Mouse (Mus musculus): ENCODE results near the gene Zmiz1. TPM values are rescaled to one million over a fixed set of nuclear protein-coding genes. Genes with fewer than 3 reads are reported as not detected.
A peak's percentile ranks its signal among the peaks of the same experiment; 100 is the strongest.

Zmiz1 gene
- polyA plus RNA-seq, 1 experiment from 2014 or later = 26.3 TPM

- no peak overlapping the region for H3K4me3 ChIP-seq (replicated peaks)
- no peak overlapping the region for H3K9ac ChIP-seq
- no peaks in the 10 kb centered on the region for H3K4me1 ChIP-seq (replicated peaks)
- H3K9me3 ChIP-seq = no peaks in the 10 kb centered on the region
- ATAC-seq = no peak
- WGBS = 59% methylated on average over 3 of the region's 3 CpGs
- H3K36me3 ChIP-seq = peaks cover 26% of the 10 kb centered on the region
- no peak overlapping the region for H3K27ac ChIP-seq
- no peaks in the 10 kb centered on the region for H3K27me3 ChIP-seq (replicated peaks)
- no peak overlapping the region for H3K4me2 ChIP-seq (replicated peaks)
Measured at GRCm38 (mm10) chr14:25667587-25667986, 208.6 kb downstream of the Zmiz1 start.

DNA sequence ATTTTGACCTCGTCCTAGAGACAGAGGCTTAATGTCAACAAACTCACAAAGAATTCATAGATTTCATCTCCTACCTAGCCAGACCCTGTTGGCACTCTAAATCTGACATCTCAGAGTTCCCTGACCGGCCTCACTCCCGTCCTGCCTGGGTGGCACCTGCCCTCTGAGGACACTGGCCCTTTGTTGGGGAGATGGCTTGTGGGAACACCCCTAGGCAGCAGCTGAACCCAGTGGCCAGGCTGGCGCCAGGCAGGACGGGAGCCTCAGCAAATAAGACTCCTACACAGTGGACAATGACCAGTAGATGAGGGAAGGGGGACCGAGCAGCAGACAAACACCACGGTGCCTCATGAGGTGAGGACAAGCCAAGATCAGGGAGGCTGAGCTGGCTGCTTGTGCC, 220.6 kb downstream of the Zmiz1 start:
- Histone ChIP-seq H3K4me3 (replicated peaks) (no peak overlapping the region), H3K27ac (no peak overlapping the region), H3K27me3 (replicated peaks) (no peaks in the 10 kb centered on the region), H3K4me1 (replicated peaks) (no peaks in the 10 kb centered on the region), H3K9ac (no peak overlapping the region), H3K9me3 (no peaks in the 10 kb centered on the region), H3K36me3 (no peaks in the 10 kb centered on the region), H3K4me2 (replicated peaks) (no peak overlapping the region)
- WGBS = 61% methylated on average over 7 of the region's 7 CpGs
- no peak for ATAC-seq

DNA sequence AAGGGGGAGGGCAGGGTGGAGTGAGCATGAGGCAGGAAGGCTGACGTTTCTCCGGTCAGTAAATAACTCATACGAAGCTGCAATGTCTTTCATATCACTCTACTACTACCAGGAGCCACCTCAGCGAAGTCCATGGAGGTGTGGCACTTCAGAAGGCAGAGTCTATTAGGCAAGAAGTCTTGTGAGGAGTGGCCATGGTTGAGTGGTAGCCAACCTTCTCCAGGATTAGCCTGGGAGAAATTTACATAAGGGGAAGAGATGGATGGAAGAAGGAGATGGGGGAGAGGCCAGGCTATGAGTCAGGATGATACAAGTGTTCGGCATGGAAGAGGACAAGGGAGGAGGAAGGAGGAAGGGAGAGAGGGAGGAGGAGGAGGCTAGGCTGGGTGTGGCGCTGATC, 223.0 kb downstream of the Zmiz1 start:
- Histone ChIP-seq H3K27ac (no peak overlapping the region), H3K36me3 (no peaks in the 10 kb centered on the region), H3K4me2 (replicated peaks) (no peak overlapping the region), H3K27me3 (replicated peaks) (no peaks in the 10 kb centered on the region), H3K9me3 (no peaks in the 10 kb centered on the region), H3K4me1 (replicated peaks) (peaks cover 6% of the 10 kb centered on the region; the same call in 1 of the 2 replicates), H3K9ac (no peak overlapping the region), H3K4me3 (replicated peaks) (no peak overlapping the region)
- ATAC-seq = no peak
- 60% methylated on average over 6 of the region's 6 CpGs for WGBS

GRCm38 (mm10) chr14:25686216-25686945, 227.4 kb downstream of the Zmiz1 start:
- peak overlapping the region; percentile 83 for H3K27ac ChIP-seq

DNA sequence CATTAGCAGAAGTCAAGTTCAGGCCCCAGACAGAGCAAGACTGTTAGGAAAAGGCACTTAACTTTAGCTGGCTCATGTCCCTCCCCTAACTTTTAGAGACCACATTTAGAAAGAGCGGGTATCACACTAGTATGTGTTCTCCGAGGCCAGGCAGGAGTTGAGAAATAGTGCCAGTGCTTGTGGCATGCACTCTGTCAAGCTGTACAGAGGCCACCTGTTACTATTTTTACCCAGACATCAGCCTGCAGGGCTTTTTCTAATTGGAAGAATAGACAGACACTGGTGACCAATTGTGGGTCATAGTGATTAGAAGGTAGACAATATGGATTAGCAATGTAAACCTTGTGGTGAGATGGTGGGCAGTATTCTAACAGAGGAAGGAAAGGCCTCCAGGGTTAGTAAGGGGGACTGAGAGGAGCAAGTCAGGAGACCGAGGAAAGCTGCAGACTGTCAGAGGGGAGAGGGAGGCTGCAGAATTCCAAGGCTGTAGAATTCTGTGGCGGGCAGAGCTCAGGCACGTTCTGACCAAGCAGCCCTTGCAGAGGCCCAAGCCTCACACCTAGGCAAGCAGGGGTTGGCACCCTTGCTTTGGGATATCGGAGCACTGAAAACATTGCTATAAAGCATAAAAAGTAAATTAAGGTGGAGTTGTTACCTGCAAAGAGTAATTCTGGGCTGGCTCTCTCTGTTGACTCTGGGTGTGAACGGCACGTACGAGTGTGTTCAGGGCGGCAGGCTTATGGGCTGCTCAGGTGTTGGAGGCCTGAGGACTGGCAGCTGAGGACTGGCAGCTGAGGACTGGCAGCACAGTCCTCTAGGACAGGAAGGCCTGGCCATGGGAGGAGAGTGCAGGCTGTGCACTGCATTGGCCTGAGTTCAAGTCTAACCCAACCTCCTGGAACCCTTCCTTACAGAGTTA, 228.3 kb downstream of the Zmiz1 start:
- Histone ChIP-seq H3K27me3 (replicated peaks) (no peaks in the 10 kb centered on the region), H3K27ac (peak overlapping the region; percentile 83), H3K9ac (0 out of 2 replicates have a peak overlapping the region, but pooled peaks have one; percentile 2), H3K36me3 (no peaks in the 10 kb centered on the region), H3K9me3 (no peaks in the 10 kb centered on the region), H3K4me2 (replicated peaks) (0 out of 2 replicates have a peak overlapping the region, but pooled peaks have one; percentile 7), H3K4me3 (replicated peaks) (no peak overlapping the region), H3K4me1 (replicated peaks) (peaks cover 14% of the 10 kb centered on the region; the same call in 1 of the 2 replicates)
- 53% methylated on average over 10 of the region's 10 CpGs for WGBS
- ATAC-seq = peak; percentile 48

More at GRCm38 (mm10) chr14:25686216-25686945, 227.4 kb downstream of the Zmiz1 start:
- Histone ChIP-seq H3K9me3 (no peaks in the 10 kb centered on the region), H3K4me3 (replicated peaks) (no peak overlapping the region), H3K9ac (0 out of 2 replicates have a peak overlapping the region, but pooled peaks have one; percentile 2), H3K4me2 (replicated peaks) (peak overlapping the region; percentile 7; the same call in 1 of the 2 replicates), H3K27me3 (replicated peaks) (no peaks in the 10 kb centered on the region), H3K4me1 (replicated peaks) (peaks cover 14% of the 10 kb centered on the region; the same call in 1 of the 2 replicates), H3K36me3 (no peaks in the 10 kb centered on the region)
- 47% methylated on average over 7 of the region's 7 CpGs for WGBS
- ATAC-seq = peak; percentile 90

DNA sequence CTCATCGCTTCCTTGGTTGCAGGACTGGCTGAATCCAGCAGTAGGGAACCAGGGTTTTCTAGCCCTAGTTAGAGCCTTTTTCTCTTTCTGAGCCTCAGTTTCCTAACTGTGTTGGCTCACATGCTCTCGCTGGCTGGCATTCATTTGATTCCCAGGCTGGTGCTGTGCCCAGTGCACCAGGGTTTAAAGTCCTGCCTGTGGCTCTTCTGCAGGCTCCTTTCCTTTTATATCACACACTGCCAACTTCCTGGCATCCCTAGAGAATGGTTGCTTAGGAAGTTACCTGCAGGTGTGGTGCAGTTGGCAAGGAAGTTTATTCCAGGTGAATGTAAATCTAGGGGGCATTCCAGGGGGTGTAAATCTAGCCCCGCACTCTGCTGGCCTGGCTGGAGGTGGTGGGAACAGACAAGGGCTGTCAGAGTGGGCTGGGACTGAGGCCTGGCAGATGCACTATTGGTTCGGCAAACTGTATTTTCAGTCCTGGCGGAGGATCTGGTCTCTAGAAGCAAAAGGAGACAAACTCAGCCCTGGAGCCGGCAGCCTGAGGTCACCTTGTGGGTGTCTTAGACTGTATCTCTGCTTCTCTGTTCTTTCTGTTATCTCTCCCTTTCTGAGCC, 234.4 kb downstream of the Zmiz1 start:
- Histone ChIP-seq H3K4me1 (replicated peaks) (peaks cover 19% of the 10 kb centered on the region), H3K27me3 (replicated peaks) (no peaks in the 10 kb centered on the region), H3K4me2 (replicated peaks) (peak overlapping the region; percentile 79), H3K9me3 (no peaks in the 10 kb centered on the region), H3K36me3 (peaks cover 12% of the 10 kb centered on the region; the same call in 1 of the 2 replicates), H3K27ac (peak overlapping the region; percentile 68; the same call in 1 of the 2 replicates), H3K9ac (peak overlapping the region; percentile 36), H3K4me3 (replicated peaks) (peak overlapping the region; percentile 93)
- ATAC-seq = 0 out of 2 replicates have a peak, but pooled peaks have one; percentile 1
- WGBS = 59% methylated on average over 6 of the region's 6 CpGs

DNA sequence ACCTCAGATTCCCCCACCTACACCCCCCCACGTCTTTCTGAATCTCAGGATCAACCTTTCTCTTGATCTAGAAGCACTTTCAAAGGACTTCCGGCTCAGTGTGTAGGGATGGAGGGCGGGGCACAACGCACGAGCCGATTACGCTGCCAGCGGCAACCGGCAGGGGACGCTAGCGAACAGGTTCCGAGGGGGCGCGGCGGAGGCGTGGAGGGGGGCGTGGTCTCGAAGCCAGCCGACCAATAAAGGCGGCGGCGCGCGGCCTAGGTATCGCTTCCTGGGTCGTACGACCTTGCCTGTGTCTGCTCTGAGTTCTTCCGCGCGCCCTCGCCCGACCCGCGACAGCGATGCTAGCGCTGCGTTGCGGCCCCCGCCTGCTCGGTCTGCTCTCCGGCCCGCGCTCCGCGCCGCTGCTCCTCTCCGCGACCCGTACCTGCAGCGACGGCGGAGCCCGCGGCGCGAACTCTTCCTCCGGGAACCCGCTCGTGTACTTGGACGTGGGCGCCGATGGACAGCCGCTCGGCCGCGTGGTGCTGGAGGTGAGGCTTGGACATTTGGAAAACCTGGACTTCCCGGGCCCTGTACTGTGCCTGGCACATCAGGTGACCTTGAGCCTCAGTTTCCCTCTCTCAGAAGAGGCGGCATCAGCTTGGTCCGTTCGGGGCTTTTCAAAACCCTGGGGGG, 235.0 kb downstream of the Zmiz1 start, which contains the start of gene Ppif:
Gene Ppif (plus strand): TSS at position 267 of the 681 bp plus-strand sequence.
- under 1% methylated on average over 70 of the region's 70 CpGs for WGBS
- H3K9ac ChIP-seq = peak within 1 kb of the TSS; percentile 82
- no peaks in the 10 kb centered on the region for H3K9me3 ChIP-seq
- H3K4me2 ChIP-seq (replicated peaks) = peak within 1 kb of the TSS; percentile 79
- H3K4me3 ChIP-seq (replicated peaks) = peak within 1 kb of the TSS; percentile 93
- ATAC-seq = peak; percentile 94
- H3K4me1 ChIP-seq (replicated peaks) = peaks cover 19% of the 10 kb centered on the region
- H3K27ac ChIP-seq = peak within 1 kb of the TSS; percentile 84
- H3K27me3 ChIP-seq (replicated peaks) = no peaks in the 10 kb centered on the region
- peaks cover 19% of the 10 kb centered on the region; the same call in 1 of the 2 replicates for H3K36me3 ChIP-seq

- Histone ChIP-seq H3K9me3 (no peaks in the 10 kb centered on the region), H3K4me3 (replicated peaks) (peak overlapping the region; percentile 93), H3K27me3 (replicated peaks) (no peaks in the 10 kb centered on the region), H3K4me2 (replicated peaks) (peak overlapping the region; percentile 79), H3K4me1 (replicated peaks) (peaks cover 19% of the 10 kb centered on the region), H3K9ac (peak overlapping the region; percentile 82), H3K36me3 (peaks cover 24% of the 10 kb centered on the region), H3K27ac (peak overlapping the region; percentile 84)
- ATAC-seq = peak; percentile 60
- under 1% methylated on average over 10 of the region's 10 CpGs for WGBS
Measured at GRCm38 (mm10) chr14:25694569-25694897, 235.5 kb downstream of the Zmiz1 start.

DNA sequence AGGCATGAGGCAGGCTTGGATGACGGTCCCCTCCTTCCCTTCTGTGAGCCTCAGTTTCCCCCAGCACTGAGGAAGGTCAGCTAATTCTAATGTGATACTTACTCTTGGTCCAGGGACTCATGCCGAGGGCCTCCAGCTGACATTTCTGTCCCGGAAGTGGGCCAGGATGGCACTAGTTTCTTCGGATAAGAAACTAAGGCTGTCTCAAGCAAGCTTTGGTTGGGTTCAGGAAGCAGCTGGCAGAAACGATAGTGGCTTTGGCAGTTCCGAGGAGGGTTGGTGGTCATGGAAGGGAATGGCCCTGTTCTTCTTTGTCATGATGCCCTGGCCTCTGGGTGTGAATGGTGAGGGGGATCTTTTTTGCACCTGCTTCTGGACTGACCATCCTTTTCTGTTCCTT, 236.1 kb downstream of the Zmiz1 start:
- Histone ChIP-seq H3K4me1 (replicated peaks) (peaks cover 19% of the 10 kb centered on the region), H3K36me3 (peaks cover 26% of the 10 kb centered on the region), H3K4me2 (replicated peaks) (peak overlapping the region; percentile 79), H3K27ac (no peak overlapping the region), H3K27me3 (replicated peaks) (no peaks in the 10 kb centered on the region), H3K4me3 (replicated peaks) (peak overlapping the region; percentile 93), H3K9me3 (no peaks in the 10 kb centered on the region), H3K9ac (peak overlapping the region; percentile 82)
- no peak for ATAC-seq
- 50% methylated on average over 6 of the region's 6 CpGs for WGBS

- no peak for ATAC-seq
- peaks cover 19% of the 10 kb centered on the region for H3K4me1 ChIP-seq (replicated peaks)
- no peaks in the 10 kb centered on the region for H3K9me3 ChIP-seq
- H3K27ac ChIP-seq = no peak overlapping the region
- H3K4me2 ChIP-seq (replicated peaks) = no peak overlapping the region
- H3K4me3 ChIP-seq (replicated peaks) = no peak overlapping the region
- 67% methylated on average over 2 of the region's 2 CpGs for WGBS
- no peak overlapping the region for H3K9ac ChIP-seq
- H3K27me3 ChIP-seq (replicated peaks) = no peaks in the 10 kb centered on the region
- H3K36me3 ChIP-seq = peaks cover 26% of the 10 kb centered on the region
Measured at GRCm38 (mm10) chr14:25696356-25696755, 237.4 kb downstream of the Zmiz1 start.

- Histone ChIP-seq H3K27ac (no peak overlapping the region), H3K9me3 (no peaks in the 10 kb centered on the region), H3K4me3 (replicated peaks) (no peak overlapping the region), H3K36me3 (peaks cover 26% of the 10 kb centered on the region), H3K4me2 (replicated peaks) (no peak overlapping the region), H3K9ac (no peak overlapping the region), H3K27me3 (replicated peaks) (no peaks in the 10 kb centered on the region), H3K4me1 (replicated peaks) (no peaks in the 10 kb centered on the region)
- peak; percentile 39 for ATAC-seq
Measured at GRCm38 (mm10) chr14:25701986-25702385, 243.0 kb downstream of the Zmiz1 start.
